Mouse (Mus musculus): ENCODE data around the gene Dgke.
"Not testable (repeated sequence)": the region's sequence is repeated elsewhere in the genome, so short reads cannot be mapped to it uniquely, and the experiment has no call there.

Gene Dgke

DNA sequence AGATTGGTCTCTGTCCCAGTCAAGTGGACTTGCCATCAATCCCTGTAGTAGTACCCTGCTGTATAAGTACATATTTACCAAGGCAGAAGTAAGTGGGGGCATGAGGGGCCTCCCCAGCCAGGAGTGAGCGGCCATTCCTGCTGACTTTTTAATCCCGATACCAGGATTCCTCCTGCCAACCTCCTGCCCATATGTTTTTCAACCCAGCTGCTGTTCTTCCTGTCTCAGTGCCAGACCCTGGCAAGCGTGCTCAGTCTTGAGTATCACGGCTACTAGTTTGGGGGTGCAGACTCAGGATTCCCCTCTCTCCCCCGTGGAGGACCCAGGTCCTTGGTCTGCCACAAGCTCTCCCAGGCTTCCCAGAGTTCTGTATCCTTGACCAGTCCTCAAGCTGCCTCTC is 64.0 kb downstream of the Dgke start:
- no peak for DNase-seq (ENCODE audit: low spot score)

DNA sequence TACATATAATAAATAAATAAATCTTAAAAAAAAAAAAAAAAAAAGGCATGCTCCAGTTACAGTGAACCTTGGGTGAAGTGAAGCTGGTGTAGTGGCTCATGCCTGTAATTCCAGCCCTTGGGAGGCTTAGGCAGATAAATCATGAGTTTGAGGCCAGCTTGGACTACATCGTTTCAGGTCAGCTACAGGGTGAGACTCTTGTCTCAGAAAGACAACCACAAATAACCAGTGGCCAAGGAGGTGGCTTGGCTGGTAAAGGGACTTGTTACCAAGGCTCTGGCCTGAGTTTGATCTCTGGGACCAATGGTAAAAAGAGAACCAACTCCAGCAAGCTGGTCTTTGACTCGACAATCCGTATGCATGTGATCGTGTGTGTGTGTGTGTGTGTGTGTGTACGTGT is 64.6 kb downstream of the Dgke start:
- no peak for DNase-seq (ENCODE audit: low spot score)

DNA sequence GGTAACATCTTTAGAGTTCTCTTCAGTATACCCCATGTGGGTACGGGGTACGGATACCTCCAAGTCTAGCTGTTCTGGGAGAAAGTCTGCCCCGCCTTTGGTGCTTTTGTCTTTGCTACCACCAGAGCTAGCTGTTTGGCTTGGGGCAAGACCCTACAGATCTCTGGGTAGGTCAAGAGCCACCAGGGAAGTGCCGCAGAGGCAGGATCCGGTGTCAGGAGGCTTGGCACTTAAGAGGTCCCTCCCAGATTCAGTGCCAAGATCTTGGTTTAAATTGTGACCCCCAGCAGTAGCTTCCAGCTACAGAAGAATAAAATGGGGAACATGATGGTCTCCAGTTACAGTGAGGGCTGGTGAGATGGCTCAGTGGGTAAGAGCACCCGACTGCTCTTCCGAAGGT is 65.1 kb downstream of the Dgke start:
- no peak for DNase-seq (ENCODE audit: low spot score)

DNA sequence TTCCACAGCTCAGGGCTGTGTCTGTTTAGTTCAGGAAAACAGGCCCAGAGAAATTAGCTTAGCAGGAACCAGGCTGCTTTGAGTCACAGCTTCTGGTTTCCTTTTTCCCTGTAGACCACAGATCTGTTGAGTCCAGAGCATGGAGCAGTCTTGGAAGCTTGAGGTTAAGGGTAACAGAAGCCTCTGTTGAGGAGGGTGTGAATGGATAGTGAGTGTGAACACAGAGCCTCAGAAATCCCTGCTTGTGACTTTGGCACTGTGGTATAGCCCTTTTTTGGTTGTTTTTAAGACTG is 66.2 kb downstream of the Dgke start:
- DNase-seq (ENCODE audit: low spot score), result no peak

DNA sequence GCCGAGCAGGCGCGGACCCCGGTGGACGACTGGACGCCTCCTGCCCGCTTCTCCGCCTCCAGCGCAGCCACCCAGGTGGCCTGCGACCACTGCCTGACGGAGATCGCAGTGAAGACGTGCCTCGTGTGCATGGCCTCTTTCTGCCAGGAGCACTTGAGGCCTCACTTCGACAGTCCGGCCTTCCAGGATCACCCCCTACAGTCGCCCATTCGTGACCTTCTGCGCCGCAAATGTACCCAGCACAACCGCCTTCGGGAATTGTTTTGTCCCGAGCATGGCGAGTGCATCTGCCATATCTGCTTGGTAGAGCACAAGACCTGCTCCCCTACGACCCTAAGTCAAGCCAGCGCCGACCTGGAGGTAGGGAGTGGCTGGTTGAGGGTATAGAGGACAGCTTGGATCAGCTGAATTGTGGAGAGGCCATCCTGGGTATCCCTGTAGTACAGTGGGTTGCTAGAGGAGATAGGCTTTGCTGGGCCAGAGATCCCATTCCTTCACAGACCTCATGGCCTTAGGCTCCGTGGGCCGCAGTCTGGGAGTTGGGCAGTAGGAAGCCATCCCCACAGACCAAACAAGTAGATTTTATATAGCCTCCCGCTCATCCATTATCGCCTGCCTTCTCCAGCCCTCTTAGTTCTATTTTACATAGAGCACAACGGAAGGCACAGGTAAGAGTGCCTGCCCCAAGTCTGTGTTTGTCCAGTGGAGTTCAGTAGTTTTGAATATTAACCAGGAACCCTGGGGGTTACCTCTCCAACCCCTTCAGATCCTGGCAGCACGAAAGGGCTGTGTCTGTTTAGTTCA is 66.7 kb downstream of the Dgke start:
- DNase-seq (ENCODE audit: low spot score), result no peak

DNA sequence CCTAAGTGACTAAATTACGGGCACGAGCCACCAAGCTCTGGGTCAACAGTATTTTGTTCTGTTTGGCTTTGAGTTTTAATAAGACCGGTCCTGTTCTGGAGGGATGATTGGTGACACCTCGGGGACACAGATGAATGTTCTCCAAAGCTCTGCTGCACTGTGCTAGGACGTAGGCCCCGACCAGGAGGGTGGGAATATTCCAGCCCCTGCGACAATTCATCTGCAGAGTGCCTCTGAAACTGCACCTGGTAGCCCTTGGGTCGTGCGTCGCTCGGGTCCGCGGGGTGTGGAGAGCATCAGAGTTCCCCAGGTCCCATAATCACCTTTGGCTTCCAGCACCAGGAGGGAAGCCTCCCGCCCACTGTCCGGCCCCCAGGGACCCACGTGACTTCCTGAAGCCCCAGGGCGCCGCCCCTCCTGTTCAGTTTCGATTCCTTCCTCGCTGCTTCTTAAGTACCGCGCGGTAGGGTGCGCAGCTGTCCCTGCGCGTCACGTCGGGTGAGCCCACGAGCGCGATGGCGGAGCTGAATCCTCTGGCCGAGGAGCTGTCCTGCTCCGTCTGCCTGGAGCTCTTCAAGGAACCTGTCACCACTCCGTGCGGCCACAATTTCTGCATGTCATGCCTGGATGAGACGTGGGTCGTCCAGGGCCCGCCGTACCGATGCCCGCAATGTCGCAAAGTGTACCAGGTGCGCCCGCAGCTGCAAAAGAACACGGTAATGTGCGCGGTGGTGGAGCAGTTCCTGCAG is 67.5 kb downstream of the Dgke start, which contains the start of gene Trim25:
Gene Trim25, plus strand, starts transcription at position 403 of the 749 bp plus-strand sequence.
- peak; percentile 95 for DNase-seq (ENCODE audit: low spot score)

DNA sequence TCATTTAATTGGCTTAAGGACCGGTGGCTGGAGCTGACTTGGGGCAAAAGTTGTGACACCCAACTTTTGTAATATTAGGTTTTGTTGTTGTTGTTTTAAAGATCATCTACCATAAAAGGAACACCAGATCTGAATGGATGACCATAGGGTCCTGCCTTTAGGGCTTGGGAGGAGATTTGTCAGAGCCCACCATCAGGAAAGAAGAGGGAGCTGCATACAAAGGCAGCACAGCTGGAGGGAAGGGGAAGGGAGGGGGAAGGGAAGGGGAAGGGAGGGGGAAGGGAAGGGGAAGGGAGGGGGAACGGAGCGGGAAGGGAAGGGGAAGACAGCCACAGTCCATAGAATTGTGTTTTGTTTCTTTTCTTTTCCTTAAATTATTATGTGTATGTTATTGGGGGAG is 68.2 kb downstream of the Dgke start:
- no peak for DNase-seq (ENCODE audit: low spot score)

DNA sequence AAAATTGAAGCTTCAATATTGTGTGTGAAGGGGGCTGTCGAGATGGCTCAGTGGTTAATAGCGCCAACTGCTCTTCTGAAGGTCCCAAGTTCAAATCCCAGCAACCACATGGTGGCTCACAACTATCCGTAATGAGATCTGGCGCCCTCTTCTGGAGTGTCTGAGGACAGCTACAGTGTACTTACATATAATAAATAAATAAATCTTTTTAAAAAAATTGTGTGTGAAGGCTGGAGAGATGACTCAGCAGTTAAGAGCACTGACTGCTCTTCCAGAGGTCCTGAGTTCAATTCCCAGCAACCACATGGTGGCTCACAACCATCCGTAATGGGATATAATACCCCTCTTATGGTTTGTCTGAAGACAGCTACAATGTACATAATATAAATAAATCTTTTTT is 69.3 kb downstream of the Dgke start:
- DNase-seq (ENCODE audit: low spot score), result not testable (repeated sequence)

DNA sequence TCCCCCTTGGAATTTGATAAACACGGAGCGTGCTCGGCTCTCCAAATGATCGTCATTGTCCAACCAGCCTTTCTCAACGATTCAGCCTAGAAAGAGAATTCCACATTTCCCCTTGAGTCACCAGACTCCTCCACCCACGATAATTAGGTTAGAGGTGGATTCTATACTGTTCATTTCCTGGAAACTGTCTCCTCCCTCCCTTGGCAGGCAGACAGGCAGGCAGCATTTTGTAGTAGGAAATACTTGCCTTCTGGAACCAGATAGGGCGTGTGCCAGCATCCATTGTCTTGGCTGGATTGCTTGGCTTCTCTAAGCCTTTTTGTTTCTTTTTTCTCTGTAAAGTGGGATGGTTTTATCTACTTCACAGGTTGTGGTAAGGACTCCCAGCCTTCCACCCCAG is 70.2 kb downstream of the Dgke start:
- peak; percentile 53 for DNase-seq (ENCODE audit: low spot score)

DNA sequence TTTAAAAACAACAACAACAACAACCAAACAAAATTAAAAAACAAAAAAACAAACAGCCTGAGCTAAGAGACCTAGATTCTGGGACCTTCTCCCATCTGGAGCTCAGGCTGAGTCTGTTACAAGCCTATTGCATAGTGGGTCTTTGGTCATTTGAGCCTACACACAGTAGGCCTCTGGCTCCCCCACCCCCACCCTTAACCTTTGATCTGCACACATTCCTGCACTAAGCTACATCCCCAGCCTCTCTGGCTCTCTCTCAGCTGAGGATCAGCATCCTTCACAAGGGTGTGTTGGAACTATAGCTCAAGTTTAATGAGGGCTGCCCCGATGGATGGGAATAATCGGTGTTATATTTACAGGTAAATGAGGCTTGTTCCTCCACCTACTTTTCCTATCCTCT is 71.0 kb downstream of the Dgke start:
- DNase-seq (ENCODE audit: low spot score), result no peak

DNA sequence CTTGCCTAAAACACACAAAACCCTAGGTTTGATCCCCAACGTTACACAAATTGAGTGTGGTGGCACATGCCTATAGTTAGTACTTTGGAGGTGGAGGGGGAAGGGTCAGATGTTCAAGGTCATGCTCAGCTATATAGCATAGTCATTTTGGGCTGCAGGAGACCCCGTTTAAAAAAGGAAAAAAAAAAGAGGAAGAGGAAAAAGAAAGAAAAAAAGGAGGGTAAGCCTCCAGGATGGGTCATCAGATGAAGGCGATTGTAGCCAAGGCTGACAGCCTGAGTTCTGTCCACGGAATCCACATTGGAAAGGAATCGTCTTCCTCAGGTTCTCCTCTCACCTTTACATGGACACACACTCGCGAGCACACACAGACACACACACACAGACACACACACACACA is 72.2 kb downstream of the Dgke start:
- DNase-seq (ENCODE audit: low spot score), result no peak

DNA sequence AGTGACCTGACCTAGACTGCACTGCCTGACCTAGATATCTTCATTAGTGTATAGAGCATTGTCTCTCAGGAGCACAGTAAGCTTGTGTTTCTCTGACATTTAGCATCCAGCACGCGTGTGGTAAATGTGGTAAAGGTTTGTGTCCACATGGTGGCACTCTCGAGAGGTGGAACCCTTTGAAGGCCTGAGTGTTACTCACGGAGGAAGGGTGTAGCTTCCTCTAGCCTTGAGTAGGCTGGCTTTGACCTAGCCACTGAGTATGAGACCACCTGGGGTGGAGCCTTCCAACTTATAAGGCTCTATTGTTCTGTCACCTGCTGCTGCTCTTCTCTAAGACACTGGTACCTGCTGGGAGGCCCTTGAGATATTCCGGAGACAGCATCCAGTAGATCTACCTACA is 73.0 kb downstream of the Dgke start:
- DNase-seq (ENCODE audit: low spot score), result peak; percentile 67

DNA sequence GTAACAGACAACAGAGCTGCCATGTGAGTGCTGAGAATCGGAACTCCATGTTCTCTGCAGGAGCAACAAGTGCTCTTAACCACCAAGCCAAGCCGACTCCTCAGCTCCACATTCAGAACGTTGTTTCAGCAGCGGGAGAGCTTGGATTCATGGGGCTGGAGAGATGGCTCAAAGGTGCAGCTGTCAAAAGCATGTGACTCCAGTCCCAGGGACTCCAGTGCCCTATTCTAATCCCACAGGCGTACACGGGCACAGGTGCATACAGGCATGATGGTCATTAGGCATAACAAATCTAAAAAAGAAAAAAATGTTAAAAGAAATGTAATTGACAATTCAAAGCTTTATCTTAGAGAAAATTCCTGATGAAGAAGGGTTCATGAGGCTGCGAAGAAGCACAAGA is 73.5 kb downstream of the Dgke start:
- no peak for DNase-seq (ENCODE audit: low spot score)

DNA sequence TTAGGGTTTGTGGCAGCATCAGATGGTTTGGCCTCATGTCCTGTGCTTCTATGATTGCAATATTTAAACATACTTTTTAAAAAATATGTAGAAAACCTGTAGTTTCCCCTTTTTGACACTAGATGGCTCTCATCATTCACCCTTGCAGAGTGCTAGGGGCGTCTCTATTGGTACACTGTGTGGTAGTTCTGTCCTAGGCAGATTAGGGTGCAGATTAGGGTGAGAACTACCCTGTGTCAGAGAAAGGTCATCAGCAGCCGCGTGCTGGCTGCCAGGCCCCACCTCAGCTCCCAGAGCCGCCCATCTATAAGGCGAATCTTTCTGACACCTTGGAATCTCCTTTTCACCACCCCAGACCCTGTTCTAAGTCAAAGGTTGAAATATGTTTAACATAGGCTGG is 77.1 kb downstream of the Dgke start:
- DNase-seq (ENCODE audit: low spot score), result no peak

DNA sequence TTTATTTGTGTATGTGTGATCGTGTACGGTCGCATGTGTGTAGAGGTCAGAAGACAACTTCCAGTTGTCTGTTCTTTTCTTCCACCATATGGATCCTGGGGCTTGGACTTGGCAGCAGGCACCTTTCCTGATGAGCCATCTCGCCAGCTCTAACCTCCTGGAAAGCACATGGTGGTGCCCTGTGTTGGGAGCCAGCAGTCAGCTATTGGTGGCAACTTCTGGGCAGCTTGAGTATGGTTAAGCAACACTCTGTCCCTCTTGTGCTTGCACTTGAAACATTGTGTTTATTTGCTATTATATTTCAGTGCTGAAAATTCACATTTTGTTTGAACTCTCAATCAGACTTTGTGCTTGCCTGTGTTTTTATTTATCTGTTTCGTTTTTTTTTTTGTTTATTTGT is 77.7 kb downstream of the Dgke start:
- DNase-seq (ENCODE audit: low spot score), result no peak

DNA sequence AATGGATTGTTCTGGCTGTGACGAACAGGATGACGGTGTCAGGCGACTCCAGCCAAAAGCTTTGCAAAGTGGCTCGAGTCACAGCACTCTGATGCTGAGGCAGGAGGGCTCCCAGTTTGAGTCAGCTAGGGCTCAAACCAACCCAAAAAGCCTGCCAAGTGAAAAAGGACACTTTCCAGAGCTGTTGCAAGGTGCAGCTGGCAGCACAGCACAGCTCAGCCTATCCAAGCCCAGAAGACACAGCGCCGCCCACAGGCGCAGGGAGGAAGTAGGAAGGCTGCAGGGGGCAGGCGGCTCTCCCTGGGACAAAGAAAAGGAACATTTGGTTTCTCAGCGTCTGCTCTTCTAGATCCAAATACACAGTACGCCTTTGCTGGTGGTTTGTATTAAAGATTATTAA is 80.0 kb downstream of the Dgke start:
- no peak for DNase-seq (ENCODE audit: low spot score)

Data from urinary bladder, postnatal 14 days (tissue).